Mouse (Mus musculus): ENCODE measurements around the gene Rbp4. TPM values are rescaled to one million over a fixed set of nuclear protein-coding genes. Genes with fewer than 3 reads are reported as not detected.

Rbp4 gene
- total RNA-seq, 2 experiments from 2014 or later: 23.3 to 23.6 TPM

DNA sequence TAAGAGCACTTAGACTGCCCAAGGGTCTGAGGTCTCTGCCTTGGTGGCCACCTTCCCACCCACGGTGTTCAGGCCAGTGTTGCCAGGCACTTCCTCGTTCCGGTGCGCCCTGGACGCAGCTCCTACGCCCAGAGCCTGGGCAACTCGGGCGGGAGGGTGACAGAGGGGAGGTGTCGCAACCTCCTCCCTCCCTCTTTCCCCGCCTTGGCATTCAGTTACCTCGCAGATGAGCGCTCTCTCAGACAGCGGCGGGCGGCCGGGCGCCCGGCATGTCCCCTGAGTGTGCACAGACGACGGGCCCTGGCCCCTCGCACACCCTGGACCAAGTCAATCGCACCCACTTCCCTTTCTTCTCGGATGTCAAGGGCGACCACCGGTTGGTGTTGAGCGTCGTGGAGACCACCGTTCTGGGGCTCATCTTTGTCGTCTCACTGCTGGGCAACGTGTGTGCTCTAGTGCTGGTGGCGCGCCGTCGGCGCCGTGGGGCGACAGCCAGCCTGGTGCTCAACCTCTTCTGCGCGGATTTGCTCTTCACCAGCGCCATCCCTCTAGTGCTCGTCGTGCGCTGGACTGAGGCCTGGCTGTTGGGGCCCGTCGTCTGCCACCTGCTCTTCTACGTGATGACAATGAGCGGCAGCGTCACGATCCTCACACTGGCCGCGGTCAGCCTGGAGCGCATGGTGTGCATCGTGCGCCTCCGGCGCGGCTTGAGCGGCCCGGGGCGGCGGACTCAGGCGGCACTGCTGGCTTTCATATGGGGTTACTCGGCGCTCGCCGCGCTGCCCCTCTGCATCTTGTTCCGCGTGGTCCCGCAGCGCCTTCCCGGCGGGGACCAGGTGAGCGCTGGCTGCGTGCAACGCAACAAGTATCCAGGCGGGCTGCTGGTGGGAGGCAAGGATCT, 28.0 kb downstream of the Rbp4 start, which contains the start of gene Ffar4:
Gene Ffar4, plus strand, starts transcription at position 214 of the 901 bp plus-strand sequence.
- intact Hi-C loops (cut with DNase I): loop anchor here (10.0 kb wide), 1 partner anchor 258 kb away; no protein-coding TSS in a partner anchor
- no peak for DNase-seq (ENCODE audit: low spot score in 2 of 2)

GRCm38 (mm10) chr19:38096231-38096630, 28.9 kb downstream of the Rbp4 start:
- DNase-seq (ENCODE audit: low spot score in 2 of 2): no peak
- intact Hi-C loops (cut with DNase I): loop anchor here (10.0 kb wide), 1 partner anchor 259 kb away; no protein-coding TSS in a partner anchor

GRCm38 (mm10) chr19:38091512-38091985, 33.5 kb downstream of the Rbp4 start:
- intact Hi-C loops (cut with DNase I): loop anchor here (10.0 kb wide), 1 partner anchor 263 kb away; no protein-coding TSS in a partner anchor
- no peak for DNase-seq (ENCODE audit: low spot score in 2 of 2)

DNA sequence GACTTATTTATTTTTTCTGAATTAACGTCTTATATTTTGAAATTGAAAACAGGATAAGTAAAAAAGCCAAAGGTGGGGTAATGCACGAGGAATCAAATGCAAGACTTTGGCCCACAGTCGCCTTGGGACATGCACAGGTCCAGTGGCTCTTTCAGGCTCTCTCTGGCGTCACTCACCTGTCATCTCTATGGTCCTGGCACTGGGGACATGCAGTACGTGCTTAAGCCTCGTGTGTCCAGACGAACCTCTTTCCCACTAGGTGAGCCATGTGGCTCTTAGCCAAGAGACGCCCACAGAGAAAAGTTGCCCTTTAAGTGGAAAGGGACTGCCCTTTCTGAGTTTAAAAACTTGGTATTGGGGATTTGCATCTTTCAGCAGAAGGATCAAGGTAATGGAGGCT, 35.7 kb downstream of the Rbp4 start:
- intact Hi-C loops (cut with DNase I): loop anchor here (5.0 kb wide), 1 partner anchor 108 kb away; no protein-coding TSS in a partner anchor
- no peak for DNase-seq (ENCODE audit: low spot score in 2 of 2)

- peak; percentile 31 to 70 for DNase-seq (ENCODE audit: low spot score in 2 of 2)
- intact Hi-C loops (cut with DNase I): loop anchor here (5.0 kb wide), 1 partner anchor 110 kb away; no protein-coding TSS in a partner anchor
Measured at GRCm38 (mm10) chr19:38086948-38087551, 38.0 kb downstream of the Rbp4 start.

GRCm38 (mm10) chr19:38085841-38086240, 39.2 kb downstream of the Rbp4 start:
- DNase-seq (ENCODE audit: low spot score in 2 of 2): no peak
- intact Hi-C loops (cut with DNase I): loop anchor here (5.0 kb wide), 1 partner anchor 111 kb away; no protein-coding TSS in a partner anchor

GRCm38 (mm10) chr19:38082931-38083525, 42.1 kb downstream of the Rbp4 start:
- intact Hi-C loops (cut with DNase I): no loop called here

GRCm38 (mm10) chr19:38081361-38081760, 43.7 kb downstream of the Rbp4 start:
- no peak for DNase-seq (ENCODE audit: low spot score in 2 of 2)
- intact Hi-C loops (cut with DNase I): no loop called here

More at GRCm38 (mm10) chr19:38082931-38083525, 42.1 kb downstream of the Rbp4 start:
- no peak for DNase-seq (ENCODE audit: low spot score in 2 of 2)

- no peak for DNase-seq (ENCODE audit: low spot score in 2 of 2)
- intact Hi-C loops (cut with DNase I): no loop called here
Measured at GRCm38 (mm10) chr19:38077851-38078540, 47.1 kb downstream of the Rbp4 start.

GRCm38 (mm10) chr19:38076251-38076650, 48.8 kb downstream of the Rbp4 start:
- DNase-seq (ENCODE audit: low spot score in 2 of 2): no peak
- intact Hi-C loops (cut with DNase I): no loop called here

- intact Hi-C loops (cut with DNase I): no loop called here
Measured at GRCm38 (mm10) chr19:38075051-38075450, 50.0 kb downstream of the Rbp4 start.

GRCm38 (mm10) chr19:38073226-38073625, 51.9 kb downstream of the Rbp4 start:
- no peak for DNase-seq (ENCODE audit: low spot score in 2 of 2)
- intact Hi-C loops (cut with DNase I): no loop called here

More at GRCm38 (mm10) chr19:38075051-38075450, 50.0 kb downstream of the Rbp4 start:
- DNase-seq (ENCODE audit: low spot score in 2 of 2): no peak

Other genes with a start within 250 kb of the Rbp4 start
- gene Myof, start 81.7 kb downstream of the Rbp4 start, total RNA-seq (2021): 1 to 10 TPM; 5.9 to 6.4 TPM
- under 1 TPM; 0.57 to 0.66 TPM for gene Cep55, start 70.3 kb downstream of the Rbp4 start, total RNA-seq (2021)
- gene Ffar4, start 28.2 kb downstream of the Rbp4 start, total RNA-seq (2021): not detected
- gene Pde6c, start 7.5 kb upstream of the Rbp4 start, total RNA-seq (2021): under 1 TPM; 0.53 to 0.87 TPM
- gene Fra10ac1, start 98.9 kb upstream of the Rbp4 start, total RNA-seq (2021): 10 to 100 TPM; 11.1 to 15.9 TPM
- 100 to 1,000 TPM; 117 to 127 TPM for gene Lgi1, start 139.3 kb upstream of the Rbp4 start, total RNA-seq (2021)